Mouse (Mus musculus): ENCODE data around the gene Zg16. TPM values are rescaled to one million over a fixed set of nuclear protein-coding genes. Genes with fewer than 3 reads are reported as not detected.

Zg16 gene
- polyA plus RNA-seq, 1 experiment from 2014 or later, result not detected

DNA sequence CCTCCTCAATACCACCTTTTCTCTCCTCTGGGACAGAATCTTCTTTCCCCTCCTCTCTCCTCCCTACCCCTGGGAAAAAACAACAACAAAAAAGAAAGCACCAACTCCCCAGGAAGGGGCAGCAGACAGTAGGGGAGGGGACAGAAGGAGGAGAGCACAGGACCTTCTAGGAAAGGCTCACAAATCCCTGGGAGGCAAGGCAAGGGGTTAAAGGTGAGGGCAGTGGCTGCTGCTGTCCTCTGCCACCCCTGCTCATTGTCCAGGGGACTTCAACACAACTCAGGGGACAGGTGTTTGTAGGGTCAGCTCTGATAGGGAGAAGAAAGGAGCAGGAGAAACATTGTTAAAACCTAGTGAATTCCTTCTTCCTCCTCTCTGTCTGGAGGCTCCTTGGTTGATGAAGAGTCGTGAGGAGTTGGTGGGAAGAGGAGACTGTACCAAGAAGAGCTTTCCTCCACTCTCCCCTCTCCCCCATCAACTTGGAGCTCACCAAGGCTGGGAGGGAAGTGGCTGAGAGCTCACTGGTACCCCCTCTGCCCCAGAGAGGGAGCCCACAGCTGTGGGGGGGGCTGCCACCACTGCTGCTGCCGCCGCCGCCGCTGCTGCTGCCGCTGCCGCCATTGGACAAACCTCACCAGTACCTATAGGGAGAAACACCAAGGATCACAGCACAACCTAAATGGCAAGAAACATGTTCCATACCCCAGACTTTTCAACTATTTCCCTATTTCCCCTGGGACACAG, 64.4 kb downstream of the Zg16 start:
- H3K4me3 ChIP-seq, result peak overlapping the region; percentile 90
- peak overlapping the region; percentile 98; the same call in 1 of the 2 replicates for H3K27ac ChIP-seq
- no peak for ATAC-seq

GRCm38 (mm10) chr7:127021563-127022527, 65.3 kb downstream of the Zg16 start:
- ATAC-seq, result no peak
- H3K36me3 ChIP-seq, result peaks cover 37% of the 10 kb centered on the region
- peak overlapping the region; percentile 98 for H3K27ac ChIP-seq
- no peaks in the 10 kb centered on the region for H3K9me3 ChIP-seq (replicated peaks)
- peak overlapping the region; percentile 90 for H3K4me3 ChIP-seq
- peaks cover 77% of the 10 kb centered on the region for H3K4me1 ChIP-seq
- H3K9ac ChIP-seq, result peak overlapping the region; percentile 100; the same call in 1 of the 2 replicates
- WGBS (ENCODE audit: insufficient replicate concordance), result 42% methylated on average over 5 of the region's 5 CpGs
- H3K27me3 ChIP-seq (replicated peaks), result no peaks in the 10 kb centered on the region
- H3K4me2 ChIP-seq, result peak overlapping the region; percentile 98

More for the DNA sequence above, 64.4 kb downstream of the Zg16 start:
- peaks cover 40% of the 10 kb centered on the region for H3K36me3 ChIP-seq
- H3K27me3 ChIP-seq (replicated peaks), result no peaks in the 10 kb centered on the region
- H3K4me1 ChIP-seq, result peaks cover 76% of the 10 kb centered on the region
- H3K9ac ChIP-seq, result peak overlapping the region; percentile 100
- H3K4me2 ChIP-seq, result peak overlapping the region; percentile 98
- no peaks in the 10 kb centered on the region for H3K9me3 ChIP-seq (replicated peaks)
- 87% methylated on average over 7 of the region's 7 CpGs for WGBS (ENCODE audit: insufficient replicate concordance)

DNA sequence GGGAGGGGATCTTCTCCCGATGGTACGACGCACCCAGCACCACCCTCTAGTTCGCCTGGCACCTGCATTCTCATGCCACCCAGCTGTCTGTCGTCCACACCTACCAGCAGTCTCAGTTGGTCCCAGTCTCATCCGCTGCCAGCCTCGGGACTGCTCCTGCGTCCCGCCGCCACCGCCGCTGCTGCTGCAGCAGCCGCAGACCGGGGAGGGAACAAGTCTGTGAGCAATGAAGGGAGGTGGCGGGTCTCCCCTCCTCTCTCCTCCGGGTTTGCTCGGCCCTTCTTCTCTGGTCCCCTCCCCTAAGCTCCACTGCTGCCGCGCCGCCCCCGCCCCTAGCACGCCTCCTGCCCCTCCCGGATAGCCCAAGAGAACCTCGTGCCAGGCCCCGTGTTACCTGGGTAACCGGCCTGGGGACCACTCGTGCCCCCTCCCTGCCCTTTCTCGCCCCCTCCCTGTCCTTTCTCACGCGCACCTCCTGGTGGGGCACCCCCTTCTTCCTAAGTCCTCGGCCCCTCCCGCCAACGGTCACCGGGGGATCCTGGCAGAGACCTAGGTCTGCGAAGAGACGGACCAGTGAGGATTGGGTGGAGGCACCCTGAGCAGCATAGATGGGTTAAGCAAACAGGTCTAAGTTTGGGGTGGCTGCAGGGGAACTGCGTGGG, 66.1 kb downstream of the Zg16 start, which contains the start of the genes Gm42742 and Prrt2:
Gene Gm42742 (minus strand): TSS at position 197 of the 662 bp plus-strand sequence.
Gene Prrt2 (minus strand): TSS at position 311 of the 662 bp plus-strand sequence.
- H3K36me3 ChIP-seq, result peaks cover 37% of the 10 kb centered on the region
- peaks cover 80% of the 10 kb centered on the region for H3K4me1 ChIP-seq
- H3K4me3 ChIP-seq, result peak within 1 kb of the TSS; percentile 34
- H3K4me2 ChIP-seq, result peak within 1 kb of the TSS; percentile 98
- H3K27ac ChIP-seq, result peak within 1 kb of the TSS; percentile 98; the same call in 1 of the 2 replicates
- no peak for ATAC-seq
- 3% methylated on average over 31 of the region's 37 CpGs for WGBS (ENCODE audit: insufficient replicate concordance)
- peak within 1 kb of the TSS; percentile 100 for H3K9ac ChIP-seq
- H3K9me3 ChIP-seq (replicated peaks), result no peaks in the 10 kb centered on the region
- H3K27me3 ChIP-seq (replicated peaks), result no peaks in the 10 kb centered on the region

- H3K4me2 ChIP-seq, result peak overlapping the region; percentile 98
- no peaks in the 10 kb centered on the region for H3K9me3 ChIP-seq (replicated peaks)
- no peaks in the 10 kb centered on the region for H3K27me3 ChIP-seq (replicated peaks)
- peak overlapping the region; percentile 60 for H3K9ac ChIP-seq
- ATAC-seq, result no peak
- peaks cover 84% of the 10 kb centered on the region for H3K4me1 ChIP-seq
- H3K4me3 ChIP-seq, result peak overlapping the region; percentile 34
- H3K36me3 ChIP-seq, result peaks cover 40% of the 10 kb centered on the region
- H3K27ac ChIP-seq, result peak overlapping the region; percentile 50; the same call in 1 of the 2 replicates
- 62% methylated on average over 5 of the region's 5 CpGs for WGBS (ENCODE audit: insufficient replicate concordance)
Observed at GRCm38 (mm10) chr7:127020491-127020890, 66.6 kb downstream of the Zg16 start.

GRCm38 (mm10) chr7:127020031-127020430, 67.1 kb downstream of the Zg16 start:
- 0 out of 2 replicates have a peak overlapping the region, but pooled peaks have one; percentile 50 for H3K27ac ChIP-seq
- H3K4me3 ChIP-seq, result no peak overlapping the region
- H3K4me1 ChIP-seq, result peaks cover 84% of the 10 kb centered on the region
- peak overlapping the region; percentile 98 for H3K4me2 ChIP-seq
- no peak for ATAC-seq
- 0 out of 2 replicates have a peak overlapping the region, but pooled peaks have one; percentile 9 for H3K9ac ChIP-seq
- H3K27me3 ChIP-seq (replicated peaks), result no peaks in the 10 kb centered on the region
- peaks cover 40% of the 10 kb centered on the region for H3K36me3 ChIP-seq
- WGBS (ENCODE audit: insufficient replicate concordance), result 68% methylated on average over 3 of the region's 3 CpGs
- no peaks in the 10 kb centered on the region for H3K9me3 ChIP-seq (replicated peaks)

- WGBS (ENCODE audit: insufficient replicate concordance), result 74% methylated on average over 14 of the region's 14 CpGs
- H3K27me3 ChIP-seq (replicated peaks), result no peaks in the 10 kb centered on the region
- H3K36me3 ChIP-seq, result peaks cover 40% of the 10 kb centered on the region
- no peak for ATAC-seq
- H3K9ac ChIP-seq, result no peak overlapping the region
- no peaks in the 10 kb centered on the region for H3K9me3 ChIP-seq (replicated peaks)
- H3K4me2 ChIP-seq, result peak overlapping the region; percentile 98
- H3K4me3 ChIP-seq, result no peak overlapping the region
- 0 out of 2 replicates have a peak overlapping the region, but pooled peaks have one; percentile 50 for H3K27ac ChIP-seq
- H3K4me1 ChIP-seq, result peaks cover 84% of the 10 kb centered on the region
Observed at GRCm38 (mm10) chr7:127019306-127019960, 67.7 kb downstream of the Zg16 start.

- ATAC-seq, result no peak
- 76% methylated on average over 15 of the region's 15 CpGs for WGBS (ENCODE audit: insufficient replicate concordance)
- H3K9ac ChIP-seq, result peak overlapping the region; percentile 45; the same call in 1 of the 2 replicates
Observed at GRCm38 (mm10) chr7:127018416-127019305, 68.5 kb downstream of the Zg16 start.

DNA sequence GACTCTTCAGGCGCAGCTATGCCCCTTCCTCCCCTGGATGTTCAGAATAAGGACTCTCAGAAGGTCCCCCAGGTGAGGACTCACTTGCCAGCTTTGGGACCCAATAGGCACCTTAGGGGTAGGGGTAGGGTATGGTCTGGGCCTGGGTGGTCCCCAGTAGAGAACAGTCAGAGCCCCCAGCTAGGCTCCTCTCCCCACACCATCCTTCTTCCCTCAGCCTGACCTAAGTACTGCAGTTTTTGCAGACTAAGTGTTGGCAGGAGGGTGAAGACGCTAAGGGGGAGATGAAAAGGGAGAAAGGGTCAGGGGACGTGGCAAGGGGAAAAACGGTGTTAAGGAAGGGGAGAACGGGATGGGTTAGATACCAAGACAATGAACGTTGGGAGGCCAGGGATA, 69.2 kb downstream of the Zg16 start:
- peak overlapping the region; percentile 45; the same call in 1 of the 2 replicates for H3K9ac ChIP-seq
- no peaks in the 10 kb centered on the region for H3K9me3 ChIP-seq (replicated peaks)
- no peak overlapping the region for H3K4me3 ChIP-seq
- H3K27me3 ChIP-seq (replicated peaks), result no peaks in the 10 kb centered on the region
- peaks cover 81% of the 10 kb centered on the region for H3K4me1 ChIP-seq
- H3K27ac ChIP-seq, result peak overlapping the region; percentile 62
- H3K36me3 ChIP-seq, result peaks cover 39% of the 10 kb centered on the region
- WGBS (ENCODE audit: insufficient replicate concordance), result 46% methylated on average over 6 of the region's 6 CpGs
- no peak for ATAC-seq
- H3K4me2 ChIP-seq, result peak overlapping the region; percentile 10; the same call in 1 of the 2 replicates

More at GRCm38 (mm10) chr7:127018416-127019305, 68.5 kb downstream of the Zg16 start:
- H3K36me3 ChIP-seq, result peaks cover 40% of the 10 kb centered on the region
- no peak overlapping the region for H3K4me3 ChIP-seq
- H3K4me1 ChIP-seq, result peaks cover 84% of the 10 kb centered on the region
- H3K9me3 ChIP-seq (replicated peaks), result no peaks in the 10 kb centered on the region
- H3K27ac ChIP-seq, result peak overlapping the region; percentile 62
- peak overlapping the region; percentile 10; the same call in 1 of the 2 replicates for H3K4me2 ChIP-seq
- no peaks in the 10 kb centered on the region for H3K27me3 ChIP-seq (replicated peaks)

- WGBS (ENCODE audit: insufficient replicate concordance), result 6% methylated on average over 39 of the region's 39 CpGs
- ATAC-seq, result peak; percentile 83
Observed at GRCm38 (mm10) chr7:127016971-127017949, 69.9 kb downstream of the Zg16 start, which contains the start of gene Pagr1a. Gene Pagr1a, minus strand, starts transcription at chr7:127017352.

More at GRCm38 (mm10) chr7:127016971-127017949, 69.9 kb downstream of the Zg16 start, which contains the start of gene Pagr1a:
- Histone ChIP-seq H3K4me3 (peak within 1 kb of the TSS; percentile 73), H3K4me1 (peaks cover 78% of the 10 kb centered on the region), H3K9me3 (replicated peaks) (no peaks in the 10 kb centered on the region), H3K27ac (peak within 1 kb of the TSS; percentile 92), H3K36me3 (peaks cover 39% of the 10 kb centered on the region), H3K4me2 (peak within 1 kb of the TSS; percentile 93), H3K27me3 (replicated peaks) (no peaks in the 10 kb centered on the region), H3K9ac (peak within 1 kb of the TSS; percentile 85)

Data from liver, embryonic 12.5 days (tissue).